Mouse (Mus musculus) lung, postnatal 0 days (tissue): ENCODE data around the gene Maged1.

ENCODE experiments used
- CTCF ChIP-seq: IDR thresholded peaks from 2 replicates; pipeline ENCODE4 v1.5.1; 2016; ENCODE audit warnings: antibody characterized with exemption, mild to moderate bottlenecking
- EP300 ChIP-seq: IDR thresholded peaks from 2 replicates; pipeline ENCODE4 v1.6.1; 2016; ENCODE audit warnings: antibody characterized with exemption, mild to moderate bottlenecking, control low read depth

GRCm38 (mm10) chrX:94534346-94534745, 7.6 kb downstream of the Maged1 start:
- no peak for TF ChIP-seq CTCF
- TF ChIP-seq EP300: no peak
